In the genomic region with DNA sequence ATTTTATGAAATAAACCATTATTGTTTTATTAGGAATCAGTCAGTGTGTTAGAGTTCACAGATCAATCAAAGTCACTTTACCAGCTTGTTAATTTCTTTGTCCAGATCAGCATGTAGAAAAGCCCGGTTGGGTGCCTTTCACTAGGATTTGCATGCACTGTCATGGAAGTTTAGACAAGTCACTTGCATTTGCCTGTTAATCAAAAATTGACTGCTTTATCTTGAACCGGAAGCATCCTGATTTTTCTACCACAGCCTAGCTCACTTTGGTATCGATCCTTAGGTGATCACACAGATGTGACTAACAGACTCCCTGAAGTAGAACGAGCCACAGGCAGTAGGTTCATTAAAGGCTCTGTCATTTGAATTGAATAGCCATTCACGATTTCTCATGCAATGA, we compare ENCODE assay signal across 11 mouse cellular contexts. TPM values are rescaled to one million over a fixed set of nuclear protein-coding genes. Genes with fewer than 3 reads are reported as not detected.
DNase-seq lines count a peak whose midpoint lies in the region; ATAC-seq and TF ChIP-seq lines count a peak whose summit lies in the region.
"Had no signal": no experiment of that assay in that cellular context is flagged by ENCODE, and none has a peak within 500 bp of the region (broad histone marks: within the 10 kb centered on the region; RNA-seq: fewer than 3 reads in every experiment).

No protein-coding gene starts in this region.

- TF ChIP-seq EP300 in stomach, postnatal 0 days (optimal IDR thresholded peaks at IDR 0.05) = no peak

- H3K36me3 ChIP-seq in stomach, embryonic 14.5 days (ENCODE audit: control insufficient read depth, insufficient read depth, low read length) = no peaks in the 10 kb centered on the region
- no peaks in the 10 kb centered on the region for H3K36me3 ChIP-seq in stomach, postnatal 0 days (ENCODE audit: control insufficient read depth, insufficient read depth, low read length)
- H3K36me3 ChIP-seq in forebrain, embryonic 12.5 days (replicated peaks) = no peaks in the 10 kb centered on the region
- H3K36me3 ChIP-seq in limb, embryonic 15.5 days = no peaks in the 10 kb centered on the region

- no peak overlapping the region for H3K27ac ChIP-seq in stomach, embryonic 14.5 days (ENCODE audit: low read length)
- no peak overlapping the region for H3K27ac ChIP-seq in stomach, postnatal 0 days (replicated peaks)
- H3K27ac ChIP-seq in forebrain, embryonic 12.5 days = no peak overlapping the region
- no peak overlapping the region for H3K27ac ChIP-seq in limb, embryonic 15.5 days
- H3K27ac ChIP-seq in olfactory bulb, adult 2 months (ENCODE audit: insufficient read depth, low read depth, low read length) = 0 out of 2 replicates have a peak overlapping the region, but pooled peaks have one; percentile 56
- H3K27ac ChIP-seq: heart, adult 2 months had no signal

- H3K4me3 ChIP-seq in stomach, embryonic 14.5 days (ENCODE audit: low read depth, low read length) = no peak overlapping the region
- H3K4me3 ChIP-seq in stomach, postnatal 0 days (ENCODE audit: low read depth, low read length) = no peak overlapping the region
- peak overlapping the region; percentile 26; the same call in 1 of the 2 replicates for H3K4me3 ChIP-seq in forebrain, embryonic 12.5 days (replicated peaks)
- no peak overlapping the region; the same call in 1 of the 2 replicates for H3K4me3 ChIP-seq in limb, embryonic 15.5 days
- H3K4me3 ChIP-seq in olfactory bulb, adult 2 months (ENCODE audit: insufficient read depth, low read depth, low read length) = no peak overlapping the region
- H3K4me3 ChIP-seq: heart, adult 2 months had no signal

- H3K9ac ChIP-seq in stomach, embryonic 14.5 days (replicated peaks; ENCODE audit: low read depth, low read length) = no peak overlapping the region
- H3K9ac ChIP-seq in stomach, postnatal 0 days (ENCODE audit: low read length) = no peak overlapping the region
- no peak overlapping the region for H3K9ac ChIP-seq in forebrain, embryonic 12.5 days
- no peak overlapping the region for H3K9ac ChIP-seq in limb, embryonic 15.5 days

- no peak for TF ChIP-seq CTCF in stomach, postnatal 0 days (IDR thresholded peaks at IDR 0.05; ENCODE audit: low read depth)
- TF ChIP-seq CTCF in olfactory bulb, adult 2 months (IDR thresholded peaks at IDR 0.05; ENCODE audit: insufficient read depth, low read depth, low read length) = no peak

- no peak for TF ChIP-seq POLR2A in olfactory bulb, adult 2 months (IDR thresholded peaks at IDR 0.05; ENCODE audit: insufficient read depth, low read depth, low read length)

- no peaks in the 10 kb centered on the region for H3K4me1 ChIP-seq in stomach, embryonic 14.5 days (ENCODE audit: control insufficient read depth, insufficient read depth, low read length)
- no peaks in the 10 kb centered on the region for H3K4me1 ChIP-seq in stomach, postnatal 0 days (replicated peaks; ENCODE audit: control insufficient read depth, insufficient read depth)
- H3K4me1 ChIP-seq in forebrain, embryonic 12.5 days = peaks cover 16% of the 10 kb centered on the region
- 0 out of 2 replicates have a peak, but pooled peaks cover 5% of the 10 kb centered on the region for H3K4me1 ChIP-seq in limb, embryonic 15.5 days
- peaks cover 2% of the 10 kb centered on the region; the same call in 1 of the 2 replicates for H3K4me1 ChIP-seq in olfactory bulb, adult 2 months (ENCODE audit: control insufficient read depth, insufficient read depth, low read length)

- ATAC-seq in stomach, embryonic 14.5 days (ENCODE audit: insufficient number of reproducible peaks, insufficient read depth, low FRiP score, low read depth) = no peak
- no peak for ATAC-seq in stomach, postnatal 0 days (ENCODE audit: low FRiP score, low TSS enrichment)
- no peak for ATAC-seq in forebrain, embryonic 12.5 days (ENCODE audit: low FRiP score)
- ATAC-seq in limb, embryonic 15.5 days (ENCODE audit: insufficient number of reproducible peaks, low FRiP score, low TSS enrichment, low read depth) = no peak

- H3K4me2 ChIP-seq in stomach, embryonic 14.5 days (replicated peaks; ENCODE audit: low read depth, low read length) = peak overlapping the region; percentile 32; the same call in 1 of the 2 replicates
- H3K4me2 ChIP-seq in stomach, postnatal 0 days (replicated peaks; ENCODE audit: low read depth) = no peak overlapping the region
- peak overlapping the region; percentile 50 for H3K4me2 ChIP-seq in forebrain, embryonic 12.5 days
- H3K4me2 ChIP-seq in limb, embryonic 15.5 days = peak overlapping the region; percentile 47; the same call in 1 of the 2 replicates

- H3K9me3 ChIP-seq in stomach, embryonic 14.5 days (ENCODE audit: control insufficient read depth, low read depth, low read length) = no peaks in the 10 kb centered on the region
- H3K9me3 ChIP-seq in stomach, postnatal 0 days (ENCODE audit: control insufficient read depth, low read length) = no peaks in the 10 kb centered on the region
- H3K9me3 ChIP-seq in forebrain, embryonic 12.5 days = no peaks in the 10 kb centered on the region
- H3K9me3 ChIP-seq in limb, embryonic 15.5 days = no peaks in the 10 kb centered on the region

- 46% methylated on average over 5 of the region's 5 CpGs for WGBS in stomach, embryonic 14.5 days
- 51% methylated on average over 5 of the region's 5 CpGs for WGBS in stomach, postnatal 0 days
- WGBS in forebrain, embryonic 12.5 days = 5% methylated on average over 5 of the region's 5 CpGs
- WGBS in limb, embryonic 15.5 days = 29% methylated on average over 5 of the region's 5 CpGs
- 18% methylated on average over 5 of the region's 5 CpGs for WGBS in olfactory bulb, adult 2 months

- H3K27me3 ChIP-seq in stomach, embryonic 14.5 days (ENCODE audit: control insufficient read depth, insufficient read depth, low read length) = no peaks in the 10 kb centered on the region
- no peaks in the 10 kb centered on the region for H3K27me3 ChIP-seq in stomach, postnatal 0 days (ENCODE audit: control insufficient read depth, insufficient read depth, low read length)
- peaks cover 3% of the 10 kb centered on the region; the same call in 1 of the 2 replicates for H3K27me3 ChIP-seq in forebrain, embryonic 12.5 days
- no peaks in the 10 kb centered on the region for H3K27me3 ChIP-seq in limb, embryonic 15.5 days

- no peak for DNase-seq in stomach, postnatal 0 days (ENCODE audit: low spot score)
- no peak for DNase-seq in adrenal gland, adult 8-10 months
- DNase-seq in lung, postnatal 36 days = no peak
- DNase-seq in spleen, postnatal 36 days (ENCODE audit: low spot score in 2 of 2) = no peak
- DNase-seq: heart, adult 2 months; kidney, postnatal 14 days had no signal

RNA-seq across cellular contexts. Expression of a gene that starts 0.8 kb away (rescaled TPM):
- 0.04 and 0.11 TPM in 2 replicates for polyA plus RNA-seq in stomach, embryonic 14.5 days (2014; fragmentation: Nextera tagmentation; extraction: Ambion mirVana)
- 0.12 and 0.16 TPM in 2 replicates for polyA plus RNA-seq in stomach, postnatal 0 days (2015; fragmentation: Nextera tagmentation; extraction: Ambion mirVana)
- polyA plus RNA-seq in forebrain, embryonic 12.5 days (2016; fragmentation: Nextera tagmentation; extraction: Ambion mirVana) = 0.86 and 1.7 TPM in 2 replicates
- 0.78 and 0.88 TPM in 2 replicates for polyA plus RNA-seq in limb, embryonic 15.5 days (2015; fragmentation: Nextera tagmentation; extraction: Ambion mirVana)
- not detected in 2 replicates for polyA plus RNA-seq in olfactory bulb, adult 2 months (2012; ENCODE audit: insufficient read depth, insufficient read length, low replicate concordance, missing spikeins)
- total RNA-seq in adrenal gland, adult 8-10 months (2022) = under 1 TPM in 2 of 4 experiments, not detected in 2; 0.06 to 0.11 TPM
- total RNA-seq: heart, adult 2 months had no signal
- polyA plus RNA-seq: lung, embryonic 16.5 days had no signal
